Mouse (Mus musculus) embryo, embryonic 9.5 days (tissue): ENCODE data around the gene Defa35.
"Not testable (repeated sequence)": the region's sequence is repeated elsewhere in the genome, so short reads cannot be mapped to it uniquely, and the experiment has no call there.

Experiments used
- DNase-seq: peaks from one replicate; pipeline ENCODE4 v3.0.0-alpha.2; 2017; ENCODE audit errors: extremely low spot score

The Defa35 gene

GRCm38 (mm10) chr8:21064738-21065137 lies at the start of gene Defa35:
Gene Defa35, plus strand, starts transcription at chr8:21065038.
- DNase-seq: not testable (repeated sequence)

- DNase-seq: not testable (repeated sequence)
Observed at GRCm38 (mm10) chr8:21025245-21025644, 39.6 kb upstream of the Defa35 start, which contains the start of gene Defa21. Gene Defa21, plus strand, starts transcription at chr8:21025545.

DNA sequence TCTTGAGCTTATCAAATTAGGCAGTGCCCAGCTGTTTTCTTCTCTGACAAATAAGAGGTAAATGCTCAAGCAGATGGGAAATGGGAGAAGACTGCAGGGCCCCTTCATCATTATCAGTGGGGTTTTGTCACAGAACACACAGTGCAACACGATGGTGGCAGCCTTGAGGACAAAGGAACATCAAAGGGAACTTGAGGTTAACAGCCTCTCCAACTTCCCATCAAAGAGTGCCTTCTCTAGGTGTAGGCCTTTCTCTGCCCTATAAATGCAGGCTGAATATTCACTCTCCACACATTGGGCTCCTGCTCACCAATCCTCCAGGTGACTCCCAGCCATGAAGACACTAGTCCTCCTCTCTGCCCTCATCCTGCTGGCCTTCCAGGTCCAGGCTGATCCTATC lies 10.1 kb upstream of the Defa35 start, which contains the start of gene Defa23:
Gene Defa23 (plus strand): TSS at position 301 of the 400 bp plus-strand sequence.
- not testable (repeated sequence) for DNase-seq

DNA sequence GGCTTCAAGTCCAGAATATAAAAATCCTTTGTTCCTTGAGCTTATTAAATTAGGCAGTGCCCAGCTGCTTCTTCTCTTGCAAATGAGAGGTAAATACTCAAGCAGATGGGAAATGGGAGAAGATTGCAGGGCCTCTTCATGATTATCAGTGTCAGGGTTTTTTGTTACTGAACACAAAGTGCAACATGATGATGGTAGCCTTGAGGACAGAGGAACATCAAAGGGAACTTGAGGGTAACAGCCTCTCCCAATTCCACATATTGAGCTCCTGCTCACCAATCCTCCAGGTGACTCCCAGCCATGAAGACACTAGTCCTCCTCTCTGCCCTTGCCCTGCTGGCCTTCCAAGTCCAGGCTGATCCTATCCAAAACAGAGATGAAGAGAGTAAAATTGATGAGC lies 19.3 kb downstream of the Defa35 start, which contains the start of gene Defa25:
Gene Defa25 (plus strand): TSS at position 301 of the 400 bp plus-strand sequence.
- DNase-seq: not testable (repeated sequence)

GRCm38 (mm10) chr8:21093106-21093505 lies 28.3 kb downstream of the Defa35 start:
- no peak for DNase-seq

DNA sequence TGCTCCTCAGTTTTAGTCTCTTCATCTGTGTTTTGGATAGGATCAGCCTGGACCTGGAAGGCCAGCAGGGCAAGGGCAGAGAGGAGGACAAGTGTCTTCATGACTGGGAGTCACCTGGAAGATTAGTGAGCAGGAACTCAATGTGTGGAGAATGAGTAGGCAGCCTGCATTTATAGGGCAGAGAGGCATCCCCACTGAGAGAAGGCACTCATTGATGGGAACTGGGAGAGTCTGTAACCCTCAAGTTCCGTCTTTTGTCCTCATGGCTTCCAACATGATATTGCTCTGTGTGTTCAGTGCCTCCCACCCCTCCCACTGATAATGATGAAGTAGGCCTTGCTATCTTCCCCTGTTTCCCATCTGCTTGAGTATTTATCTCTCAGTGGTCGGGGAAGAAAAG lies 31.1 kb downstream of the Defa35 start, which contains the start of gene Gm14851:
Gene Gm14851 (minus strand): TSS at position 101 of the 400 bp plus-strand sequence.
- not testable (repeated sequence) for DNase-seq
